Mouse (Mus musculus) ES-E14 (cell line): Measurements from ENCODE around the gene Hoxa13.

Experiments used
- CHD2 ChIP-seq: IDR thresholded peaks from 2 replicates; pipeline ENCODE4 v1.6.1; 2014; ENCODE audit warnings: mild to moderate bottlenecking, low read depth, low read length, inconsistent platforms
- HCFC1 ChIP-seq: IDR thresholded peaks from 2 replicates; pipeline ENCODE4 v1.6.1; 2012; ENCODE audit warnings: low read length, inconsistent platforms, borderline replicate concordance; ENCODE audit not compliant: insufficient read depth
- MAFK ChIP-seq: IDR thresholded peaks from 2 replicates; pipeline ENCODE4 v1.6.1; 2014; ENCODE audit warnings: mild to moderate bottlenecking, low read depth, low read length, inconsistent platforms; ENCODE audit not compliant: insufficient read depth
- ZC3H11A ChIP-seq: IDR thresholded peaks from 2 replicates; pipeline ENCODE4 v1.6.1; 2012; ENCODE audit warnings: low read depth, mild to moderate bottlenecking, inconsistent platforms, low read length, borderline replicate concordance
- ZNF384 ChIP-seq: IDR thresholded peaks from 2 replicates; pipeline ENCODE4 v1.6.1; 2012; ENCODE audit warnings: low read depth, low read length, inconsistent platforms

DNA sequence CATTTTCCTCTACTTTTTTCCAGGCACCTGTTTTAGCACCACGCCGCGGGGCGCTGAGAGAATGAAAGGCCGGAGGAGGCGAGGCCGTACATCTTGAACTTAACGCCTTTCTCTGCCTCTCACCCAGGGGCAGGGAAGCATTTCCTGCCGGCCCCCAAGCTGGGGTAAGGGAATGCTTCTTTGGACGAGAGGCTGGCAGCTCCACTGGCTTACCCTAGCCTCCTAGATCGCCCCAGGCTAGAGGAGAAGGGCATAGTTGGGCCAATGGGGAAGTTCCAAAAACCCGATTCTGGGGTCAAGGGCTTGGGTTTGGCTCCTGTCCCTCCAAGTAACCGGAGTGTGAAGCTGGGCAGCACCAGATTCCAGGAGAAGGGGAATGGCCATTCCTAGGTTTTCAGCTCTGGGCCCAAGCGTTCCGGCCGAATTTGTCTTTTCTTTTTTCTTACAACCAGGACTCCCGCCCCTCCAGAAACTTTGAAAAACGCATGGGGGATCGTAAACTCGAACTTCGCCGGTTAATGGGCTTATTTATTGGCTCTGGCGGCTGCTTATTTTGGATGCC, 27.6 kb downstream of the Hoxa13 start:
- TF ChIP-seq ZC3H11A = no peak
- no peak for TF ChIP-seq CHD2
- TF ChIP-seq HCFC1 = no peak
- TF ChIP-seq MAFK = no peak
- TF ChIP-seq ZNF384 = no peak
